Mouse (Mus musculus) heart, postnatal 14 days (tissue): Measurements from ENCODE around the gene Xrcc4. TPM values are rescaled to one million over a fixed set of nuclear protein-coding genes. Genes with fewer than 3 reads are reported as not detected.
"Not testable (repeated sequence)": the region's sequence is repeated elsewhere in the genome, so short reads cannot be mapped to it uniquely, and the experiment has no call there.

Experiments used
- DNase-seq, 2 experiments: peaks; one replicate each; pipeline ENCODE4 v3.0.0; 2021 to 2022
- intact Hi-C: fragments of 180-260 bp; cut with DNase I; formaldehyde crosslinking; loops from one replicate; pipeline ENCODE4 v1.15.1; 2025
- total RNA-seq, 2 experiments: library from RNA; stranded (reverse); gene quantifications; 2 replicates each; pipeline ENCODE4 v1.2.3; 2021

Xrcc4 gene
- total RNA-seq, 2 experiments from 2014 or later, result 9.2 to 12.6 TPM

DNA sequence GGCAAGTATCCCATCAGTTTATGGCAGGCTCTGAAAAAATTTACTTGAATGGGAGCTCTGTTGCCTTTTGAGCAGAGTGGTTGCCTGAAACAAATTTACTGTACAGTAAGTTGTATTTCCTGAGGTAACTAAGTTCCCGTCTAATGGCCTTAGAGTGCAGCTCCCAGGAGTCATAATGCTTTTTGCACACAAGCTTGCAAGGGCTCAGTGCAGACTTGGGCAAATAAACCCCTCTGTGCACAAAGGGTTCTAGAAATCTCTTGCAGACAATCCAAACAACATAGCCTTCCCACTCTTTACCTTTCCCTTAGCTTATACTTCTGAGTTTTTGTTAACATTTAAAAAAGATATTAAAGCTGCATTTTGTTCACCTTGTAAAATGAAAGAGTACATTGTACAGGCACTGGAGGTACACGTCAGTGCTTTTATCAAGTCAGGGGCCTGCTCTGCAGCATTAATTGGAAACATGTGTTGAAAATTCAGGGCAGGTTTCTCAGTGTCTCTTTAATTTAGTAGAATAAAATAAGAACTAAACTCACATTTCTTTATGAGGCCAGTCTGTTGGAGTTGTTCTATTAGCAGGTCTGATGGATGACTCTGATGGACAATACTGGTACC, 256.2 kb downstream of the Xrcc4 start:
- no peak for DNase-seq
- intact Hi-C loops, result no loop called here

DNA sequence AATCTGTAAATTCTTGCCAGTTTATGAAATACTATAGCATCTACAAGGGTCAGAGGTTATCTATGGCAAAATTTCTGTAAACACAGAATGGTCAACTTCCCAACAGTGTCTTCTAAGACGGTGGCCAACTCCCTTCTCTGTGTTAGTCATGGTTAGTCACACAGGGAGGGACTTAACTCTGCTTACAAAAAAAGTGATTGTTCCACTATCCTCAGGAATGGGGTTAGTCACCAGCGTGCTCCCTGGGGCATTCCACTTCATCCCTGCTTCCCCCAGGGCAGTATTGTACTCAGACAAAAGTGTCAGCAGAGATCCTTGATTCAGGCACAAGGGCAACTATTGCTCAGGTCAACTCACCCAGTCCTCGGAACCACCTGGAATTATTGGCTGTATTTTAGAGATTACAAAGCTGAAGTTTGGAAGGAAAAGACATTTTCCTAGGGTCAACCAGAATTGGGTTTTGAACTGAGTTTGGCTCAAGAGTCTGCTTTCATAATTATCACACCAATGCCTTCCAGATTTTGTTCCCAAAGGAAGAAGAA, 260.9 kb downstream of the Xrcc4 start:
- DNase-seq, result peak; percentile 10 to 18
- intact Hi-C loops, result no loop called here

DNA sequence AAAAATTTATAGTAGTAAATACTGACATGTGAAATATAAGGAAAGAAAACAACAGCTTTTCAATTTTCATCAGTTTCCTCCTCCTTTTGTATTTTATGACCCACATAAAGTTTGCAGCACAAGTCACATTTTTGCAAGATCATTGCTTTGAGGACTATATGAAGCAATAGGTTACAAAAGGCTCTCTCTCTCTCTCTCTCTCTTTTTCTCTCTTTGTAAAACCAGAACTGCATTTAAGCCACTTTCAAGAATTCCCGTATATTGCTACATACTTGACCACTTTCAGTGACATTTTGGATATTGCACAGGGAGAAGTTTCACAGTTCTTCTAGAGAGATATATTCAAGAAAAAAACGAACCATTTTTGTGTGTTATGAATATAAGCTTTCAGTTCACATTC, 261.6 kb downstream of the Xrcc4 start:
- intact Hi-C loops, result no loop called here
- no peak for DNase-seq

DNA sequence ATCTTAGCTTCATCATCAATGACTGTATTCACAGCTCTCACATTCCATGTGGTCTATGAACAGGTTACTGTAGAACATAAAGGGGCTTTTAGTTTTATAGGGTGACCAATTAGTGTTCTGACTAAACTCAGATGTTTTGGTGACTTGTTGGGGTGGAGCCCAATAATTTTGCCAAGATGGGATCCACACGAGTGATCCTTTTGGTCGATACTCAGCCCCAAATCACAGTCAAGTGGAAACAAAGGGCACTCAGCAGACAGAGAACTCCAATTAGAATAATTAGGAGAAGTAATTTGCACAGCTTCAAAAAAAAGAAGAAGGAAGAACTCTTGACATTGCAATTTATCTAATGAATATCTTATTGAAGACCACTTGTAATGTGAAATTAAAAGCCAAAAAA, 274.9 kb downstream of the Xrcc4 start:
- intact Hi-C loops, result no loop called here
- DNase-seq, result no peak

DNA sequence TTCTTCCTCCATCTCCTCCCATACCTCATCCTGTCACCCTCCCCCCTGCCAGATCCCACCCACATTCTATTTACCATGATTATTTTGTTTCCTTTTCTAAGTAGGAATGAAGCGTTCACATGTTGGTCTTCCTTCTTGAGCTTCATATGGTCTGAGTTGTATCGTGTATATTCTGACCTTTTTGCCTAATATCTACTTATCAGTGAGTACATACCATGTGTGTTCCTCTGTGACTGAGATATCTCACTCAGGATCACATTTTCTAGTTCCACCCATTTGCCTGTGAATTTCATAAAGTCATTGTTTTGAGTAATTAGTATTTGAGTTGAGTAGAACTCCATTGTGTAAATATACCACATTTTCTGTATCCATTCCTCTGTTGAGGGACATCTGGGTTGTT, 277.2 kb downstream of the Xrcc4 start:
- intact Hi-C loops, result no loop called here

DNA sequence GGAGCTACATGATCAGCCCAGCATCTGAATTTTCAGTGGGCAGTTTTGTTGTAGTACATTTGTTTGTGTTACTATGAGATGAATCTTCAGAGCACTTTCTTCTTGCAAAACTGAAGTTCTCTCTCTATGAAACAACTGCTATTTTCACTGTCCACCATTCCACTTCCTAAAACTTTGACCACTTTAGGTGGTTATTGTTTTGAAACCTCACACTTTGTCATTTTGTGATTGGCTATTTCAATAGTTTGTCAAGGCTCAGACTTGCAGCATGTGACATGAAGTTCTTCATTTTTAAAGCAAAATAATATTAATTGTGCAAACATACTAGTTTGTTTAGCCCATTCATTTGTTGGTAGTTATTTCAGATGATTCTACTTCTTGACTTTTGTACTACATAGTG, 280.4 kb downstream of the Xrcc4 start:
- intact Hi-C loops, result no loop called here
- no peak for DNase-seq

More for the DNA sequence above, 277.2 kb downstream of the Xrcc4 start:
- DNase-seq, result no peak

DNA sequence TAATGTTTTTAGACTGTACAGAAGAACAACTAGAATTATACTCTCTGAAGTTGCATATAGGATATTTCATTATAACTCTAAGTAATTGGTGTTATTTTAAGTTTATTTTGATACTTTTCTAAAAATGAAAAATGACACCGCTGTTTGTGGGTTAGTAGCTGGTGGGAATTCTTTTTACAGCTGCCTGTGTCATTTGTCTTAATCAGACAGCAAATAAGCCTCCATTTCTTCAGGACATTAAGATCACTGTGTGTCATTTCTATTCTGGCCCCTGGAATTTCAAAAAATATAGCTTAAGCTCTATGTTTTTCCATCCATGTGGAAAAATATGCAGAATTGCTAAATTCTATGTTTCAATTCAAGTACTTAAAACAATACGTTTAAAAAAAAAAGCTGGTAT, 287.5 kb downstream of the Xrcc4 start:
- intact Hi-C loops, result no loop called here
- no peak for DNase-seq

DNA sequence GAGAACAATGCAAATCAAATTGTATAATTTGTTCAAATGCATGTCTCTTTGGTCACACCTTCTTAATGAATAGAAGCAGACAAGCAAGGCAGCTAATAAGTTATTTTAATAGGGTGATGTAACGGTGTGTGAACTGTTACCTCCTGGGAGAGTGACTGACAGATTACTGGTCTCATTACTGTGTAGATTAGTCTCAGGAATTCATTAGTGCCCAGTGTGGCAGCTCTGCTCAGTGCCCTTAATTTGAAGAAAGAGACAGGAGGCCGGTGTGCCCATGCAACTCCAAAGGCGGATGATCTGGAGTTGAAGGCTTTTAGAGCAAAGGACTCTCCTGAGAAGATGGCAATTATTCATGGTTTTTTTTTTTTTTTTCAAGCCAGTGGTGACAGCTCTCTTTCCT, 291.7 kb downstream of the Xrcc4 start:
- intact Hi-C loops, result no loop called here
- DNase-seq, result no peak

DNA sequence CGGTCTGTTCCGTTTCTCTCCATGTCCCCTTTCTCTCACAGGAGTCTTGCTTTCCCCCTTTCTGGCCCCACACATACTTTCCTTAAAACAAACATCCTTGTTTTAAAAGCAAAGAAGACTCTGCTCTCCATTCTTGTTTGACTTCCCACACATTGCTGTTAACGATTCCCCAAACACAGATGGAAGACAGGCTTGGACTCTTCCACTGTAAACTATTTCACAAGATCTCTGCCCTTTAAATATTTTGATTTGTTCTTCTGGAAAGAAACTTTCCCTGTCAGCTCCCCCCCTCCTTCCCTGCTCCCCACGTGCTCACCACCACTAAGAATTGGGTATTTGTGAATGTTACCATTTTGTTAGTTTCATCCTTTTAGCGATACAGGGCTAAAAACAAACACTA, 297.9 kb downstream of the Xrcc4 start:
- intact Hi-C loops, result no loop called here

DNA sequence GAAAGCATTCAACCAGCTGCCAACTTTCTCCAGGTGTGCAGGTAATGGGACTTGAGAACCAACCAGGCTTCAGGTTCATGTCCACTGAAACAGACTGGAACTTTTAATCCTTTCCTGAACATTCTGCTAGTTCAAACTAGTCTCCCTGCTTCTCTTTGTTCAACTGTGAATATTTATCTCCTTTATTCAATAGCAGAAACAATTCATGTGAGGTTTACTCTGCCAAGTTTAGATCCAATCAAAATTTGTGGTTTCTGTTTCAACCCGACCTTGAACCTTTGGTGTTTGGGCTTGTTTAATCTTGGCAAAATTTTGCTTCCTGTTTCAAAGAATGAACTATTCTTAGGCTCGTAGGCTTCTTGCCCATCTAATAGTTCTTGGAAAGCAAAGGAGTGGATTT, 306.5 kb downstream of the Xrcc4 start:
- intact Hi-C loops, result no loop called here
- DNase-seq, result no peak

More for the DNA sequence above, 297.9 kb downstream of the Xrcc4 start:
- DNase-seq, result no peak

DNA sequence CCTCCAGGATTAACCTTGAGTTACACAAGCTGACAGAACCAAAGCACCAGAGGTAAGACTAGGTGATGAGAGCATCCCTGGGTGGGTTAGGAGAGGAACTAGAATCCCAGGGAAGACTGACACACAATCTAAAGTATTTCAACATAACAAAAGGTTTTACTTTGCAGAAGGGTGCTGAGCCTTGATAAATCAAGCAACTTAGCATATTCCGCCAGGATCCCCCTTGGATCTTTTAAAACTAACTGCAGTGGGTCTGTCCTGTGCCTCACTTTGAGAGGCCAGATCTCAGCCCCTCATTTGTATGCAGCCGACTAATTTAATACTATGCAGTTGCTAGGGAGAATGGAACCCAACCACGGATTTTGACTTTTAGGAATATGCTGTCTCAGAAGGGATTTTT, 309.1 kb downstream of the Xrcc4 start:
- no peak for DNase-seq
- intact Hi-C loops, result no loop called here

DNA sequence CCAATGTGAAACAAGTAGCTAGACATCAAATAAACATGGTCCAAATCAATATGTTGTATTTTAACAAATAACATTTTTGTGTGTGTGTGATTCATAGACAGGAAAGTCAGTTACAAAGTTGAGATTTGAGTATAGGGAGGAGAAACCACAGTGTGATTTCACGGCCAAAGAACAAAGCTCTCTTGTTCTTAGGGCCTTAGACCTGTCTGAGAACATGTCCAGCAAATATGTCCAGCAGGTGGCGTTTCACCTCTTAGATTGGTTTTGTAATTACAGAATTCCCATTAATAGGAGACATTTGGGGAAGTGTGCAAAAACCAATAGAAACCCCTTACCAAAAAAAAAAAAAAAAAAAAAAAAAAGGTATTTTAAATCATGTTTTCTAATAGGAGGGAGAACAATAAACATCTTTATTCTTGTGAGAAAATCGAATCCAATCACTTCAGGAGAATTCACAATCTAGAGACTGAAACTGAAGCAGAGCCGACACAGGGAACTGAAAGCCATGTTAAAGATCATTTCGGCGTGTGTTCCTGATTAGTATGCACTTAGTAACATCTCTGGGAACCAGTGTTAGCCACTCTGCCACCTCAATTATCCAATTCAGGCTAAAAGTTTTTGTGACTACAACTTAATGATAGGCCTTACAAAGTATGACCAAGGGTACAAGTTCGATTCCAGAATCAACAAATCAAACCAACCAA, 310.0 kb downstream of the Xrcc4 start:
- peak; percentile 67 to 82 for DNase-seq
- intact Hi-C loops, result loop anchor here (2.0 to 10.0 kb wide), 3 partner anchors 735 to 1108 kb away; no protein-coding TSS in a partner anchor

DNA sequence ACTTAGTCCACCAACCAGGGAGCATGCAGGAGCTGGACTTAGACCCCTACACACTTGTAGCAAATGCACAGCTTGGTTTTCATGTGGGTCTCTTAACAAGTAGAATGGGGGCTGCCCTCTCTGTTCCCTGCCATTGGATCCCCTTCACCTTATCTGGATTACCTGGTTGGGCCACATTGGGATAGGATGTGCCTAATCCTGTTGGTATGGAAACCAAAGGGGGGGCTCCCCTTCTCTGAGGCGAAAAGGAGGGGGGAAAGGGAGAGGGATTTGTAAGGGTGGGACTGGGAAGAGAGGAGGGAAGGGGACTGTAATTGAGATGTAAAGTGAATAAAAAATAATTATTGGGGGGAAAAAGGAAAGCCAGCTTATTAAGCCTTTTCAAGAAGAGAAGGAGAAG, 311.6 kb downstream of the Xrcc4 start:
- intact Hi-C loops, result loop anchor here (2.0 to 10.0 kb wide), 3 partner anchors 737 to 1110 kb away; no protein-coding TSS in a partner anchor
- no peak for DNase-seq

DNA sequence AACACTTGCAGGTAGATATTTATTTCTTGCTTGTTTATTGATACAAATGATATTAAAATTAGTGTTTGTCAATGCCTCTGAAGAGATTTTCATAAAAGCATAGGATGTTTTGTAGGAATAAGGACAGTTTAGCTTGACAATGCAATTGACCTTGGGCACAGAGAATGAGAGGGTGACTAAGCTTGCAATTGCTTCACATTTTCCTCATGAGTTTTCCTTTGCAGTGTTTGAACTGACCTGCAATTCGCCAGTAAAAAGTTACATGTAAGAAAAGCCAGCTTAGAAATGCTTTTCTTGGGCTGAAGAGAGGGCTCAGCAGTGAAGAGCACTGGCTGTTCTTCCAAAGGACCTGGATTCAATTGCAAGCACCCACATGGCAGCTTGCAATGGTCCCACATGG, 312.3 kb downstream of the Xrcc4 start:
- no peak for DNase-seq
- intact Hi-C loops, result loop anchor here (5.0 to 10.0 kb wide), 2 partner anchors 738 to 1110 kb away; no protein-coding TSS in a partner anchor

DNA sequence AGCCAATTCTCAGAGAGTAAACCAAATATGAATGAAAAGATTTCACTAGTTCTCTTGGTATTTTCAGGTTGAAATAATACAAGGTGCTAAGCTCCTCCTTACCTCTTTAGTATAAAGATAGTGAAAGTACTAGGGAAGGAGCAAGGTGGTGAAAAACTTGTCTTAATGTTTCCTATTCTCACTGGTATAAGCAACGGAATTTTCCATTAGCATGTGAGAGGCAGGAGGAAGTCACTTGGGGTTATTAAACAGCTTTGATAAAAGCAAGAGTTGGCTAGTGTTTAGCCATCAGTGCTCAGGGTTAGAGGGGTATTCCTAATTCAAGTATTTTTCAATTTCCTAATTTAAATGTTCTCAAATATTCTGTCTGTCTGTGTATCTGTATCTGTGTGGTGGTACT, 322.9 kb downstream of the Xrcc4 start:
- intact Hi-C loops, result no loop called here
- DNase-seq, result no peak

DNA sequence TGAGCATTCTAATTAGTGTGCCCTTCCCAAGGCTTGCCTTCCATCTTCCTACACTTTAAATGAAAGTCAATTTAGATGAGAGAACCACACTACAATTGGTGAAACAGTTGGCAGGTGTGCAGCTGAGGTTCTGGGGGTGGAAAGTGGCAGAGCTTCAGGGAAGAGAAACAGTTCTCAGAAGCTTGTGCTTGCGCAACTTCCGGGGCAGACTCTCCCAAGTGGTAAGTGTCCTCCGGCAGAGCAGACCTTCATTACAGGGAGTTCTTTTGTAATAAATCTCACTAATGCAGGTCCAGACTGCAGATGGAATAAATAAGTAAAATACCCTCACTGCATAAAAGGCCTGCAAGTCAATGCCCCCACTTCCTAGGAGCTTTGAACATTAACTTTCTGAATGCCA, 323.4 kb downstream of the Xrcc4 start:
- intact Hi-C loops, result no loop called here
- no peak for DNase-seq

DNA sequence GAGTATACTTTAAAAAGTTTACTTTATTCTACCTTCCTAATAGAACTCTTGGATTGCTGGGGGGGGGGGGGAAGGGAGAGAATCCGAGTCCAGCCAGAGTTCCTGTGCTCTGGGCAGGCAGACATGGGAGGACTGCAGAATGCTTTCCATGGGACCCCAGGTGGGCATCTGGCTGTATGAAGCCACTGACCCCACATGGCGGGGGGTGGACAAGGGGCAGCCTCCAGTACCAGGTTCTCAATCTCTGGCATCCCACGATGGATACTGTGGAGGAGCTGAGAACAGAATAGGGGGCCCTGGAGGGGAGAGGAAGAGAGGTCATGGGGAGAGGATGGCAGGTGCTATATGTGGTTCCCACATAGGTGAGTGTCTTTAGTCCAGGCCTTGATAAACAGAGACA, 327.1 kb downstream of the Xrcc4 start:
- no peak for DNase-seq
- intact Hi-C loops, result no loop called here

DNA sequence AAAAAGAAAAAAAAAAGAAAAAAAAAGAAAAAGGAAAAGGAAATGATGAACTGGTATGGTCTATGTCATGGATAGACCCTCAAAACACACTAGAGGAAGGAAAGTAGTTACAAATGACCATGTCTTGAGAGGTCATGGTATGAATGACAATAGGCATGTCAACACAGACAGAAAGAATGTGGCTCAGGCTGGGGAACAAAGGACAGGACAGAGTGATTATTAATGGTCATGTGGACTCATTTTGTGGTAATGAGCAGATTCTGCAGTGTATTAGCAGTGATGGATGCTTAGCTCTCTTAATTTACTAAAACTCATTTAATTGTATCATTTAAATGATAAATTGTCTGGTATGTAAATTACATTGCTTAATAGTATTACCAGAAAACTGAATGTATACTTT, 333.1 kb downstream of the Xrcc4 start:
- no peak for DNase-seq
- intact Hi-C loops, result no loop called here

DNA sequence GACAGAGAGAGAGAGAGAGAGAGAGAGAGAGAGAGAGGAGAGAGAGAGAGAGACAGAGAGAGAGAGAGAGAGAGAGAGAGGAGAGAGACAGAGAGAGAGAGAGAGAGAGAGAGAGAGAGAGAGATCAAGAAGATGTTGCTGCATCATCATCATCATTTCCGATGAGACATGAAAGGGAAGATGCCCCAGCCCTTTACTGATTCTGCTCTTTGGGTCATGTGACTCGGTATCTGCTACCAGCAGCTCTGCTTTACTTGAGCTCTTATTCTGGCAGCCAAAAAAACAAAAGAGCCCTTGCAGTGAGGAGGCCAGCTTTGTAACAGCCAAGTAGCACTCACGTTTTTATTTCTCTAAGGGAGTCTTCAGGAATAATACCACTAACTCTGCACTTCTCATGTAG, 338.8 kb downstream of the Xrcc4 start:
- intact Hi-C loops, DNase-seq: not testable (repeated sequence)

DNA sequence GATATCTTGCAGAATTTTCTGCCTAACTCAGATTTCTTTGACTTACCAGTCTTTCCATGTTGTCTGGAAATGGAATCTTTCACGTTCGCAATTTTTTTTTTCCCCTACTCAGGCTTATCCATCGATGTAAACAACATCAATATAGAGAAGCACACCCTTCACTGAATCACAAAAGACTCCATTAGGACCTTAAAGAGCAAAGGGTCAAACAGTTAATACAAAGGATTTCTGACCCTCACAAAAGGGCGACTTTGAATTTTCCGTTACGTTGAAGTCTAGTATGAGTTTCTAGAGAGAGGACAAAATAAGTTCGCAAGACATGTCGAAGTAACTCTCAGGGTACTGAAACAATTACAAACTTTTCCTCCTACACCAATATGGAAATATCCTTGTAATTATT, 346.2 kb downstream of the Xrcc4 start:
- DNase-seq, result no peak
- intact Hi-C loops, result no loop called here

DNA sequence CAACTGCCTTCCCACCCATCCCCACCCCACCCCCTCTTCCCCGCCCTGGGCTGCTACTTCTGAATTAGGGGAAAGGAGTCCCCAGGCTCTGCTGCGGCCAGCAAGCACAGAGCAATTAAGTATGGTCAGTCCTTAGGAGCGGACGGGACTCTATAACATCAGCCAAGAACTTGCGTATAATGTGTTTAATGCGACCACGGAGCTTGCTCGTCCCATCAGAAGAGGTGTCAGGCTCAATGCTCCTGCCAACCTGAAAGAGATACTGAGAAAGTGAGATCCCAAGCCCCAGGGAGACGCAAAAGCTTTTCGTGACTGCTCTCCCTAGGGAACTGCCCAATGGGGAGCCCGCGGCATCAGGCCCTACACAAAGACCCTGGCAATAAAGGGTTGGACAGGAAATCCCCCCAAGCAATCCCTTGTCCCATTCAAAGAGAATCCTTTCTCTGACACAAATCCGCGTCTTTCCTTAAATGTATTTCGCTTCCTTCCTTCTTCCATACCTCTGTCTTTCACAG, 346.7 kb downstream of the Xrcc4 start:
- intact Hi-C loops, result no loop called here
- DNase-seq, result no peak
